Mouse (Mus musculus) liver, adult 2 months (tissue): ENCODE results near the gene Tbk1. TPM values are rescaled to one million over a fixed set of nuclear protein-coding genes. Genes with fewer than 3 reads are reported as not detected.
A peak's percentile ranks its signal among the peaks of the same experiment; 100 is the strongest.

Source experiments
- DNase-seq: peaks from one replicate; pipeline ENCODE4 v3.0.0-alpha.2; 2011; ENCODE audit warnings: low read depth, low spot score; ENCODE audit errors: extremely low read depth
- H3K27ac ChIP-seq: fragments of 200-500 bp; replicated peaks from 2 replicates; pipeline ENCODE4 v1.5.1; 2012; ENCODE audit warnings: low read depth, mild to moderate bottlenecking, control low read depth, inconsistent platforms, low read length; ENCODE audit not compliant: insufficient read depth
- H3K27me3 ChIP-seq: fragments of 200-500 bp; 2 replicates; pipeline ENCODE4 v1.6.1; 2012; ENCODE audit warnings: mild to moderate bottlenecking, moderate library complexity, low read length, inconsistent platforms; ENCODE audit not compliant: control insufficient read depth, insufficient read depth
- H3K36me3 ChIP-seq: fragments of 200-500 bp; 2 replicates; pipeline ENCODE4 v1.6.1; 2012; ENCODE audit warnings: low read length, inconsistent platforms; ENCODE audit not compliant: control insufficient read depth, insufficient read depth
- H3K4me1 ChIP-seq: fragments of 200-500 bp; 2 replicates; pipeline ENCODE4 v1.6.1; 2011; ENCODE audit warnings: low read length; ENCODE audit not compliant: control insufficient read depth, insufficient read depth
- H3K4me3 ChIP-seq: fragments of 200-500 bp; 2 replicates; pipeline ENCODE4 v1.5.1; 2011; ENCODE audit warnings: low read depth, mild to moderate bottlenecking, control low read depth, low read length, moderate library complexity; ENCODE audit not compliant: insufficient read depth
- H3K79me2 ChIP-seq: fragments of 200-500 bp; 2 replicates; pipeline ENCODE4 v1.6.1; 2012; ENCODE audit warnings: inconsistent platforms, mild to moderate bottlenecking, low read length, moderate library complexity; ENCODE audit not compliant: control insufficient read depth, insufficient read depth
- H3K9ac ChIP-seq: fragments of 200-500 bp; 2 replicates; pipeline ENCODE4 v1.6.1; 2012; ENCODE audit warnings: low read depth, mild to moderate bottlenecking, control low read depth, inconsistent platforms, low read length
- CTCF ChIP-seq: fragments of 200-500 bp; IDR thresholded peaks from 2 replicates; pipeline ENCODE4 v1.5.1; 2011; ENCODE audit warnings: low read depth, low read length, control low read depth
- POLR2A ChIP-seq: fragments of 200-500 bp; IDR thresholded peaks from 2 replicates; pipeline ENCODE4 v1.6.1; 2011; ENCODE audit warnings: low read length, control low read depth; ENCODE audit not compliant: insufficient read depth; ENCODE audit errors: extremely low read depth
- WGBS: fragments of 180-500 bp; shearing (Covaris S2); methylation state at CpG from one replicate; pipeline ENCODE4 v1.1.7; 2018; 5-methylcytosine and 5-hydroxymethylcytosine counted together
- polyA plus RNA-seq: library from polyadenylated mRNA; depleted of rRNA; stranded (reverse); fragments of >200 nt; gene quantifications from 2 replicates; pipeline ENCODE4 v1.2.3, GENCODE M21; 2012
- total RNA-seq: library from RNA; depleted of rRNA; stranded (reverse); fragments of >200 nt; gene quantifications from 2 replicates; pipeline ENCODE4 v1.2.3, GENCODE M21; 2014

Tbk1 gene
- total and polyA plus RNA-seq, 2 experiments = 8.2 to 25.3 TPM

GRCm38 (mm10) chr10:121530365-121531003, 56.1 kb downstream of the Tbk1 start:
- H3K4me1 ChIP-seq = no peaks in the 10 kb centered on the region
- 87% methylated on average over 8 of the region's 8 CpGs for WGBS
- TF ChIP-seq CTCF = no peak
- TF ChIP-seq POLR2A = no peak
- H3K27me3 ChIP-seq = no peaks in the 10 kb centered on the region; the same call in 1 of the 2 replicates
- H3K4me3 ChIP-seq = no peak overlapping the region
- H3K36me3 ChIP-seq = no peaks in the 10 kb centered on the region
- no peak for DNase-seq
- no peak overlapping the region for H3K9ac ChIP-seq
- no peak overlapping the region for H3K27ac ChIP-seq
- H3K79me2 ChIP-seq = no peaks in the 10 kb centered on the region

GRCm38 (mm10) chr10:121529261-121529660, 57.3 kb downstream of the Tbk1 start:
- 88% methylated on average over 1 of the region's 1 CpGs for WGBS
- no peak overlapping the region for H3K4me3 ChIP-seq
- no peaks in the 10 kb centered on the region for H3K36me3 ChIP-seq
- TF ChIP-seq POLR2A (no peak), CTCF (no peak)
- DNase-seq = no peak
- H3K79me2 ChIP-seq = no peaks in the 10 kb centered on the region
- H3K9ac ChIP-seq = no peak overlapping the region
- no peaks in the 10 kb centered on the region for H3K4me1 ChIP-seq
- H3K27me3 ChIP-seq = no peaks in the 10 kb centered on the region; the same call in 1 of the 2 replicates
- no peak overlapping the region for H3K27ac ChIP-seq

- WGBS = 87% methylated on average over 3 of the region's 3 CpGs
- no peak for TF ChIP-seq POLR2A
- no peak for TF ChIP-seq CTCF
Measured at GRCm38 (mm10) chr10:121528470-121528869, 58.1 kb downstream of the Tbk1 start.

GRCm38 (mm10) chr10:121527114-121527513, 59.5 kb downstream of the Tbk1 start:
- Histone ChIP-seq H3K4me1 (no peaks in the 10 kb centered on the region), H3K27ac (no peak overlapping the region), H3K27me3 (no peaks in the 10 kb centered on the region), H3K79me2 (no peaks in the 10 kb centered on the region), H3K4me3 (no peak overlapping the region), H3K36me3 (peaks cover 2% of the 10 kb centered on the region; the same call in 1 of the 2 replicates), H3K9ac (no peak overlapping the region)
- TF ChIP-seq POLR2A (no peak), CTCF (no peak)
- 95% methylated on average over 6 of the region's 6 CpGs for WGBS
- no peak for DNase-seq

More at GRCm38 (mm10) chr10:121528470-121528869, 58.1 kb downstream of the Tbk1 start:
- DNase-seq = no peak
- Histone ChIP-seq H3K4me3 (no peak overlapping the region), H3K36me3 (peaks cover under 1% of the 10 kb centered on the region; the same call in 1 of the 2 replicates), H3K4me1 (no peaks in the 10 kb centered on the region), H3K9ac (no peak overlapping the region), H3K27ac (no peak overlapping the region), H3K27me3 (no peaks in the 10 kb centered on the region; the same call in 1 of the 2 replicates), H3K79me2 (no peaks in the 10 kb centered on the region)

- H3K36me3 ChIP-seq = peaks cover 2% of the 10 kb centered on the region; the same call in 1 of the 2 replicates
- no peak for TF ChIP-seq CTCF
- TF ChIP-seq POLR2A = no peak
- no peak overlapping the region for H3K4me3 ChIP-seq
- 46% methylated on average over 12 of the region's 12 CpGs for WGBS
- H3K27ac ChIP-seq = no peak overlapping the region
- H3K27me3 ChIP-seq = no peaks in the 10 kb centered on the region
- H3K4me1 ChIP-seq = peaks cover 6% of the 10 kb centered on the region
- no peak overlapping the region for H3K9ac ChIP-seq
- H3K79me2 ChIP-seq = no peaks in the 10 kb centered on the region
- no peak for DNase-seq
Measured at GRCm38 (mm10) chr10:121520923-121521585, 65.5 kb downstream of the Tbk1 start.

DNA sequence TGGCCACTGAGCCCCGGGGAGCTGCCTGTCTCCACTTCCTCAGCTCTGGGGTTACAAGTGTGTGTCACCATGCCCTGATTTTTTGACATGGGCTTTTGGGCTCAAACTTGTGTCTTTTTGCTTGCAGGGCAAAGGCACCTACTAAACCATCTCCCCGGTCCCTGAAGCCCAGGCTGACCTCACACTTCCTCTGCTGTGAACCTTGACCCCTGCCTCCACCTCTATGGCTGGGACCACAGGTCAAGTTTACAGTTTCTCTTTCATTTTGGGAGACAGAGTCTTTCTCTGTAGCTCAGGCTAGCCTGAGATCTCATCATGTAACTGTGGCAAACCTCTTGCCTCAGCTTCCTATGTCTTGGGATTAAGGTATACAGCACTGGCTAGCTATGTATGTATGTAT, 66.9 kb downstream of the Tbk1 start:
- peak; percentile 61 for DNase-seq

More for the DNA sequence above, 66.9 kb downstream of the Tbk1 start:
- Histone ChIP-seq H3K27me3 (no peaks in the 10 kb centered on the region), H3K27ac (no peak overlapping the region), H3K79me2 (no peaks in the 10 kb centered on the region), H3K9ac (no peak overlapping the region), H3K4me1 (peaks cover 10% of the 10 kb centered on the region), H3K4me3 (no peak overlapping the region), H3K36me3 (peaks cover 2% of the 10 kb centered on the region; the same call in 1 of the 2 replicates)
- TF ChIP-seq POLR2A (no peak), CTCF (no peak)
- 13% methylated on average over 2 of the region's 2 CpGs for WGBS
